Mouse (Mus musculus) heart, postnatal 0 days (tissue): ENCODE data around the gene Msh5. TPM values are rescaled to one million over a fixed set of nuclear protein-coding genes. Genes with fewer than 3 reads are reported as not detected.
"Not testable (repeated sequence)": the region's sequence is repeated elsewhere in the genome, so short reads cannot be mapped to it uniquely, and the experiment has no call there.

Experiments
- ATAC-seq: fragments of 200-750 bp; cut with Nextera tagmentation; 2 replicates; pipeline ENCODE4 v1.8.0; 2017; ENCODE audit warnings: low read depth, moderate number of reproducible peaks, moderate library complexity; ENCODE audit not compliant: insufficient read depth
- DNase-seq: peaks from one replicate; pipeline ENCODE4 v3.0.0-alpha.2; 2016; ENCODE audit warnings: low spot score
- H3K27ac ChIP-seq: fragments of 300-500 bp; sonication (generic); 2 replicates; pipeline ENCODE4 v1.5.1; 2014; ENCODE audit warnings: low read depth, mild to moderate bottlenecking
- H3K27me3 ChIP-seq: fragments of 300-500 bp; sonication (generic); 2 replicates; pipeline ENCODE4 v1.6.1; 2014; ENCODE audit warnings: low read length, mixed read lengths; ENCODE audit not compliant: control insufficient read depth, insufficient read depth
- H3K36me3 ChIP-seq: fragments of 300-500 bp; sonication (generic); replicated peaks from 2 replicates; pipeline ENCODE4 v1.6.1; 2014; ENCODE audit warnings: low read length, mixed read lengths; ENCODE audit not compliant: control insufficient read depth, insufficient read depth
- H3K4me1 ChIP-seq: fragments of 300-500 bp; sonication (generic); 2 replicates; pipeline ENCODE4 v1.6.1; 2014; ENCODE audit warnings: antibody characterized with exemption; ENCODE audit not compliant: control insufficient read depth, insufficient read depth
- H3K4me2 ChIP-seq: fragments of 300-500 bp; sonication (generic); 2 replicates; pipeline ENCODE4 v1.6.1; 2014; ENCODE audit warnings: low read depth, mild to moderate bottlenecking, low read length, moderate library complexity
- H3K4me3 ChIP-seq: fragments of 300-500 bp; sonication (generic); 2 replicates; pipeline ENCODE4 v1.5.1; 2014; ENCODE audit warnings: low read depth, low read length
- H3K9ac ChIP-seq: fragments of 300-500 bp; sonication (generic); replicated peaks from 2 replicates; pipeline ENCODE4 v1.6.1; 2014; ENCODE audit warnings: low read depth, low read length, mixed read lengths
- H3K9me3 ChIP-seq: fragments of 300-500 bp; sonication (generic); replicated peaks from 2 replicates; pipeline ENCODE4 v1.6.1; 2016; ENCODE audit warnings: low read length; ENCODE audit not compliant: control insufficient read depth
- CTCF ChIP-seq: IDR thresholded peaks from 2 replicates; pipeline ENCODE4 v1.5.1; 2016; ENCODE audit warnings: antibody characterized with exemption, control low read depth, low read depth
- EP300 ChIP-seq: IDR thresholded peaks from 2 replicates; pipeline ENCODE4 v1.6.1; 2016; ENCODE audit warnings: antibody characterized with exemption, low read depth
- WGBS: fragments of 180-500 bp; shearing (Covaris S2); extraction: QIAGEN DNeasy Blood & Tissue Kit; methylation state at CpG from one replicate; pipeline ENCODE4 v1.1.7; 2014; 5-methylcytosine and 5-hydroxymethylcytosine counted together
- polyA plus RNA-seq: library from polyadenylated mRNA; unstranded; fragments of >200 nt; fragmentation: Nextera tagmentation; extraction: Ambion mirVana; gene quantifications from 2 replicates; pipeline ENCODE4 v1.2.1, GENCODE M21; 2015
- total RNA-seq: library from RNA; depleted of rRNA; stranded (reverse); fragments of >200 nt; gene quantifications from 2 replicates; pipeline ENCODE4 v1.2.3, GENCODE M21; 2014; ENCODE audit warnings: low replicate concordance

Gene Msh5
- total and polyA plus RNA-seq, 2 experiments from 2014 or later, result 1.2 to 1.4 TPM

- Histone ChIP-seq H3K9ac (peak overlapping the region; percentile 30), H3K4me1 (peaks cover 29% of the 10 kb centered on the region), H3K27me3 (no peaks in the 10 kb centered on the region), H3K4me2 (peak overlapping the region; percentile 98), H3K36me3 (peaks cover 16% of the 10 kb centered on the region; the same call in 1 of the 2 replicates), H3K9me3 (no peaks in the 10 kb centered on the region), H3K27ac (no peak overlapping the region), H3K4me3 (peak overlapping the region; percentile 41; the same call in 1 of the 2 replicates)
- ATAC-seq (no peak), DNase-seq (no peak)
- TF ChIP-seq EP300, result no peak
- TF ChIP-seq CTCF, result no peak
- 85% methylated on average over 15 of the region's 15 CpGs for WGBS
Measured at GRCm38 (mm10) chr17:34998526-34999430, 47.8 kb downstream of the Msh5 start.

GRCm38 (mm10) chr17:34997142-34997483 lies 49.4 kb downstream of the Msh5 start:
- H3K4me1 ChIP-seq, result peaks cover 21% of the 10 kb centered on the region
- H3K4me2 ChIP-seq, result 0 out of 2 replicates have a peak overlapping the region, but pooled peaks have one; percentile 3
- ATAC-seq (no peak), DNase-seq (no peak)
- H3K9ac ChIP-seq, result no peak overlapping the region; the same call in 1 of the 2 replicates
- 88% methylated on average over 5 of the region's 5 CpGs for WGBS
- no peaks in the 10 kb centered on the region for H3K9me3 ChIP-seq
- H3K27ac ChIP-seq, result no peak overlapping the region
- no peak for TF ChIP-seq CTCF
- TF ChIP-seq EP300, result no peak
- peaks cover 16% of the 10 kb centered on the region; the same call in 1 of the 2 replicates for H3K36me3 ChIP-seq
- no peak overlapping the region for H3K4me3 ChIP-seq
- H3K27me3 ChIP-seq, result no peaks in the 10 kb centered on the region

- Histone ChIP-seq H3K4me3 (no peak overlapping the region), H3K9ac (no peak overlapping the region; the same call in 1 of the 2 replicates), H3K27me3 (no peaks in the 10 kb centered on the region), H3K36me3 (peaks cover 16% of the 10 kb centered on the region; the same call in 1 of the 2 replicates), H3K9me3 (no peaks in the 10 kb centered on the region), H3K4me1 (peaks cover 18% of the 10 kb centered on the region), H3K27ac (no peak overlapping the region), H3K4me2 (0 out of 2 replicates have a peak overlapping the region, but pooled peaks have one; percentile 3)
- ATAC-seq, result no peak
- DNase-seq, result no peak
- WGBS, result 85% methylated on average over 12 of the region's 14 CpGs
- no peak for TF ChIP-seq CTCF
- TF ChIP-seq EP300, result no peak
Measured at GRCm38 (mm10) chr17:34996411-34997141, 50.0 kb downstream of the Msh5 start.

- not testable (repeated sequence) for ATAC-seq, H3K27me3 ChIP-seq, H3K9ac ChIP-seq, H3K4me3 ChIP-seq, H3K9me3 ChIP-seq, DNase-seq, H3K4me2 ChIP-seq, H3K27ac ChIP-seq
- Histone ChIP-seq H3K4me1 (peaks cover 17% of the 10 kb centered on the region), H3K36me3 (peaks cover 16% of the 10 kb centered on the region; the same call in 1 of the 2 replicates)
- WGBS, result 93% methylated on average over 4 of the region's 4 CpGs
Measured at GRCm38 (mm10) chr17:34995927-34996326, 50.6 kb downstream of the Msh5 start.

- WGBS, result 89% methylated on average over 4 of the region's 4 CpGs
- ATAC-seq, result not testable (repeated sequence)
Measured at GRCm38 (mm10) chr17:34995192-34995591, 51.4 kb downstream of the Msh5 start.

More at GRCm38 (mm10) chr17:34995192-34995591, 51.4 kb downstream of the Msh5 start:
- H3K27me3 ChIP-seq, DNase-seq, H3K27ac ChIP-seq, H3K4me3 ChIP-seq, H3K9ac ChIP-seq, H3K9me3 ChIP-seq, H3K4me2 ChIP-seq: not testable (repeated sequence)
- Histone ChIP-seq H3K36me3 (peaks cover 16% of the 10 kb centered on the region; the same call in 1 of the 2 replicates), H3K4me1 (peaks cover 17% of the 10 kb centered on the region)
